Mouse (Mus musculus): ENCODE results near the gene Adam12.

DNA sequence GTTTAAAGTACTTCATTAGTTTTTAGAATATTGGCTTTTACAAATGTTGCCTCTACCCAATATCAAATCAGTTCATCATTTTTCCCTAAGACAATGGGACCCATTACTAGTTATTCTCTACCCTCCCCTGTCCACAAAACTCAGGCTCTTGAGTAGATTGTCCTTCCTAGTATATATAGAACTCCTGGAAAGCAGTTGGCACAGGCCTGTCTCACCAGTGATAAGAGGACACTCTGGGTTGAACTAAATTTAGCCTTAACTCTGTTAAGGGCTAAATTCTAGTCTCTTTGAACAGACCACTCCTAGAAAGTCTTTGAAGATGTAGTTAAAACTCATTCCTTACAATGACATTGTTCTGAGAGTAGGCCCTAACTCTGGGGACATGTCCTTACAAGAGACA lies 241.0 kb downstream of the Adam12 start:
- TF ChIP-seq CTCF (IDR thresholded peaks at IDR 0.05; ENCODE audit: control insufficient read depth, insufficient read depth, low read length): no peak
- no peak for TF ChIP-seq POLR2A (IDR thresholded peaks at IDR 0.05; ENCODE audit: borderline replicate concordance, control insufficient read depth, low read depth, low read length)

Data from bone marrow, adult 2 months (tissue).